Mouse (Mus musculus): ENCODE results near the gene Gyg. TPM values are rescaled to one million over a fixed set of nuclear protein-coding genes. Genes with fewer than 3 reads are reported as not detected.

The Gyg gene
- polyA plus RNA-seq, 1 experiment: 29.2 TPM

GRCm38 (mm10) chr3:20151651-20152050 lies 3.5 kb downstream of the Gyg start:
- Histone ChIP-seq H3K27ac (ENCODE audit: insufficient read depth, low read depth, low read length) (no peak overlapping the region), H3K27me3 (replicated peaks; ENCODE audit: control insufficient read depth, insufficient read depth, low read length) (no peaks in the 10 kb centered on the region), H3K4me3 (ENCODE audit: insufficient read depth, low read depth, low read length) (no peak overlapping the region), H3K4me1 (ENCODE audit: control insufficient read depth, insufficient read depth, low read length) (peaks cover 3% of the 10 kb centered on the region; the same call in 1 of the 2 replicates), H3K36me3 (ENCODE audit: control insufficient read depth, insufficient read depth, low read length) (peaks cover 1% of the 10 kb centered on the region; the same call in 1 of the 2 replicates)
- no peak for DNase-seq
- TF ChIP-seq CTCF (conservative IDR thresholded peaks at IDR 0.05; ENCODE audit: insufficient read depth, insufficient read length, low read depth, low read length) (no peak), POLR2A (IDR thresholded peaks at IDR 0.05; ENCODE audit: low read depth, low read length) (no peak)
- WGBS: 96% methylated on average over 3 of the region's 3 CpGs

GRCm38 (mm10) chr3:20150511-20150910 lies 4.6 kb downstream of the Gyg start:
- Histone ChIP-seq H3K4me3 (ENCODE audit: insufficient read depth, low read depth, low read length) (no peak overlapping the region), H3K27ac (ENCODE audit: insufficient read depth, low read depth, low read length) (no peak overlapping the region), H3K27me3 (replicated peaks; ENCODE audit: control insufficient read depth, insufficient read depth, low read length) (no peaks in the 10 kb centered on the region), H3K4me1 (ENCODE audit: control insufficient read depth, insufficient read depth, low read length) (peaks cover 3% of the 10 kb centered on the region; the same call in 1 of the 2 replicates), H3K36me3 (ENCODE audit: control insufficient read depth, insufficient read depth, low read length) (peaks cover 1% of the 10 kb centered on the region; the same call in 1 of the 2 replicates)
- WGBS: 90% methylated on average over 2 of the region's 2 CpGs
- DNase-seq: no peak
- TF ChIP-seq POLR2A (IDR thresholded peaks at IDR 0.05; ENCODE audit: low read depth, low read length) (no peak), CTCF (conservative IDR thresholded peaks at IDR 0.05; ENCODE audit: insufficient read depth, insufficient read length, low read depth, low read length) (no peak)

GRCm38 (mm10) chr3:20147647-20148046 lies 7.5 kb downstream of the Gyg start:
- 74% methylated on average over 5 of the region's 5 CpGs for WGBS
- DNase-seq: no peak

GRCm38 (mm10) chr3:20146884-20147395 lies 8.2 kb downstream of the Gyg start:
- Histone ChIP-seq H3K4me3 (ENCODE audit: insufficient read depth, low read depth, low read length) (no peak overlapping the region), H3K27me3 (replicated peaks; ENCODE audit: control insufficient read depth, insufficient read depth, low read length) (no peaks in the 10 kb centered on the region), H3K36me3 (ENCODE audit: control insufficient read depth, insufficient read depth, low read length) (peaks cover 1% of the 10 kb centered on the region; the same call in 1 of the 2 replicates), H3K27ac (ENCODE audit: insufficient read depth, low read depth, low read length) (no peak overlapping the region), H3K4me1 (ENCODE audit: control insufficient read depth, insufficient read depth, low read length) (no peaks in the 10 kb centered on the region)
- no peak for DNase-seq
- TF ChIP-seq POLR2A (IDR thresholded peaks at IDR 0.05; ENCODE audit: low read depth, low read length) (no peak), CTCF (conservative IDR thresholded peaks at IDR 0.05; ENCODE audit: insufficient read depth, insufficient read length, low read depth, low read length) (no peak)
- WGBS: 62% methylated on average over 7 of the region's 7 CpGs

More at GRCm38 (mm10) chr3:20147647-20148046, 7.5 kb downstream of the Gyg start:
- TF ChIP-seq CTCF (conservative IDR thresholded peaks at IDR 0.05; ENCODE audit: insufficient read depth, insufficient read length, low read depth, low read length): no peak
- no peak for TF ChIP-seq POLR2A (IDR thresholded peaks at IDR 0.05; ENCODE audit: low read depth, low read length)
- Histone ChIP-seq H3K36me3 (ENCODE audit: control insufficient read depth, insufficient read depth, low read length) (peaks cover 1% of the 10 kb centered on the region; the same call in 1 of the 2 replicates), H3K4me3 (ENCODE audit: insufficient read depth, low read depth, low read length) (no peak overlapping the region), H3K27me3 (replicated peaks; ENCODE audit: control insufficient read depth, insufficient read depth, low read length) (no peaks in the 10 kb centered on the region), H3K4me1 (ENCODE audit: control insufficient read depth, insufficient read depth, low read length) (no peaks in the 10 kb centered on the region), H3K27ac (ENCODE audit: insufficient read depth, low read depth, low read length) (no peak overlapping the region)

- H3K27ac ChIP-seq (ENCODE audit: insufficient read depth, low read depth, low read length): no peak overlapping the region
- peaks cover 1% of the 10 kb centered on the region; the same call in 1 of the 2 replicates for H3K36me3 ChIP-seq (ENCODE audit: control insufficient read depth, insufficient read depth, low read length)
- WGBS: 90% methylated on average over 1 of the region's 1 CpGs
- H3K4me3 ChIP-seq (ENCODE audit: insufficient read depth, low read depth, low read length): no peak overlapping the region
- H3K27me3 ChIP-seq (replicated peaks; ENCODE audit: control insufficient read depth, insufficient read depth, low read length): no peaks in the 10 kb centered on the region
- DNase-seq: no peak
- no peak for TF ChIP-seq CTCF (conservative IDR thresholded peaks at IDR 0.05; ENCODE audit: insufficient read depth, insufficient read length, low read depth, low read length)
- no peak for TF ChIP-seq POLR2A (IDR thresholded peaks at IDR 0.05; ENCODE audit: low read depth, low read length)
- no peaks in the 10 kb centered on the region for H3K4me1 ChIP-seq (ENCODE audit: control insufficient read depth, insufficient read depth, low read length)
Observed at GRCm38 (mm10) chr3:20145696-20146113, 9.4 kb downstream of the Gyg start.

- TF ChIP-seq CTCF (conservative IDR thresholded peaks at IDR 0.05; ENCODE audit: insufficient read depth, insufficient read length, low read depth, low read length) (no peak), POLR2A (IDR thresholded peaks at IDR 0.05; ENCODE audit: low read depth, low read length) (no peak)
- 60% methylated on average over 2 of the region's 2 CpGs for WGBS
Observed at GRCm38 (mm10) chr3:20144401-20144800, 10.7 kb downstream of the Gyg start.

GRCm38 (mm10) chr3:20143726-20144125 lies 11.4 kb downstream of the Gyg start:
- TF ChIP-seq CTCF (conservative IDR thresholded peaks at IDR 0.05; ENCODE audit: insufficient read depth, insufficient read length, low read depth, low read length) (no peak), POLR2A (IDR thresholded peaks at IDR 0.05; ENCODE audit: low read depth, low read length) (no peak)
- H3K4me1 ChIP-seq (ENCODE audit: control insufficient read depth, insufficient read depth, low read length): no peaks in the 10 kb centered on the region
- no peak overlapping the region for H3K27ac ChIP-seq (ENCODE audit: insufficient read depth, low read depth, low read length)
- WGBS: 85% methylated on average over 3 of the region's 3 CpGs
- DNase-seq: no peak
- H3K4me3 ChIP-seq (ENCODE audit: insufficient read depth, low read depth, low read length): no peak overlapping the region
- H3K27me3 ChIP-seq (replicated peaks; ENCODE audit: control insufficient read depth, insufficient read depth, low read length): no peaks in the 10 kb centered on the region
- no peaks in the 10 kb centered on the region for H3K36me3 ChIP-seq (ENCODE audit: control insufficient read depth, insufficient read depth, low read length)

More at GRCm38 (mm10) chr3:20144401-20144800, 10.7 kb downstream of the Gyg start:
- Histone ChIP-seq H3K4me3 (ENCODE audit: insufficient read depth, low read depth, low read length) (no peak overlapping the region), H3K36me3 (ENCODE audit: control insufficient read depth, insufficient read depth, low read length) (no peaks in the 10 kb centered on the region; the same call in 1 of the 2 replicates), H3K27me3 (replicated peaks; ENCODE audit: control insufficient read depth, insufficient read depth, low read length) (no peaks in the 10 kb centered on the region), H3K4me1 (ENCODE audit: control insufficient read depth, insufficient read depth, low read length) (no peaks in the 10 kb centered on the region), H3K27ac (ENCODE audit: insufficient read depth, low read depth, low read length) (no peak overlapping the region)
- no peak for DNase-seq
